Mouse (Mus musculus) cortical plate, adult 2 months (tissue): Measurements from ENCODE around the gene Plcd1.

ENCODE experiments used
- CTCF ChIP-seq: fragments of 200-500 bp; IDR thresholded peaks from 2 replicates; pipeline ENCODE4 v1.5.1; 2011; ENCODE audit warnings: mild to moderate bottlenecking, control low read depth, low read length; ENCODE audit not compliant: insufficient read depth; ENCODE audit errors: extremely low read depth
- POLR2A ChIP-seq: fragments of 200-500 bp; IDR thresholded peaks from 2 replicates; pipeline ENCODE4 v1.6.1; 2011; ENCODE audit warnings: mild to moderate bottlenecking, low read length, control low read depth; ENCODE audit not compliant: insufficient read depth; ENCODE audit errors: extremely low read depth

DNA sequence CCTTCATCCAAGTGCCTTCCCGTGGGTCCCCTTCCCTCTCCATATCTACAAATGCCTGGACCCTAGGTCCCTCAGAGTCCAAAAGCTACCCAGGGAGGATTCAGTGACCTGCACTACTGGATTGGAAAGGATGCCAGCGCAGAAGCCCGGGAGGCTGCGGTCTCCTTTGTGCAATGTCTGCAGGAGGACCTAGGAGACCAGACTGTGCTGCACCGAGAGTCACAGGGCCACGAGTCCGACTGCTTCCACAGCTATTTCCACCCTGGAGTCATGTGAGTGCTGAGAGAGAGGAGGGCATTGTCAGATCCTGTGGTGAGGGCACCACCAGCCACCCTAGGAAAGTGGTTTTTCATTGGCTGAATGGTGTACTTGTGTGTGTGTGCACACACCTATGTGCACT lies 35.1 kb downstream of the Plcd1 start:
- TF ChIP-seq CTCF (no peak), POLR2A (no peak)
